Mouse (Mus musculus) central nervous system, embryonic 18 days (tissue): ENCODE results near the gene Hsf3. TPM values are rescaled to one million over a fixed set of nuclear protein-coding genes. Genes with fewer than 3 reads are reported as not detected.

Experiments used
- polyA plus RNA-seq: library from polyadenylated mRNA; depleted of rRNA; stranded (reverse); fragments of >200 nt; gene quantifications from 2 replicates; pipeline ENCODE4 v1.2.3, GENCODE M21; 2012; rRNA removed

Hsf3 gene
- 0.04 and 0.05 TPM in 2 replicates for polyA plus RNA-seq

GRCm38 (mm10) chrX:96456201-96456963 is at the start of gene Hsf3:
Hsf3 (minus strand) TSS chrX:96456294.

GRCm38 (mm10) chrX:96455149-96455548 is 945 bp downstream of the Hsf3 start, which contains the start of gene Heph:
Heph (plus strand) TSS chrX:96455359.

GRCm38 (mm10) chrX:96293338-96293737 is 162.8 kb downstream of the Hsf3 start, which contains the start of gene Vsig4:
Vsig4 (minus strand) TSS chrX:96293438.

Other genes with a start within 250 kb of the Hsf3 start
- gene Vsig4, start 162.9 kb downstream of the Hsf3 start, polyA plus RNA-seq = not detected in 2 replicates
- 2.1 and 2.6 TPM in 2 replicates for gene Heph, start 935 bp downstream of the Hsf3 start, polyA plus RNA-seq